Mouse (Mus musculus) forebrain, embryonic 15.5 days (tissue): Measurements from ENCODE around the gene Mlxipl. TPM values are rescaled to one million over a fixed set of nuclear protein-coding genes. Genes with fewer than 3 reads are reported as not detected.

Source experiments
- polyA plus RNA-seq: library from polyadenylated mRNA; unstranded; fragments of >200 nt; fragmentation: Nextera tagmentation; extraction: Ambion mirVana; gene quantifications from 2 replicates; pipeline ENCODE4 v1.2.1, GENCODE M21; 2015

Mlxipl gene
- polyA plus RNA-seq, 1 experiment from 2014 or later: 1.4 TPM

Other genes with a start within 250 kb of the Mlxipl start
- gene Tmem270, start 183.2 kb upstream of the Mlxipl start, polyA plus RNA-seq: not detected in 2 replicates
- not detected in 2 replicates for gene Cldn13, start 174.4 kb upstream of the Mlxipl start, polyA plus RNA-seq
- 8.8 and 10.1 TPM in 2 replicates for gene Mettl27, start 157.5 kb upstream of the Mlxipl start, polyA plus RNA-seq
- not detected in 2 replicates for gene Cldn4, start 143.0 kb upstream of the Mlxipl start, polyA plus RNA-seq
- gene Cldn3, start 103.7 kb upstream of the Mlxipl start, polyA plus RNA-seq: 12.3 and 12.7 TPM in 2 replicates
- gene Abhd11, start 80.7 kb upstream of the Mlxipl start, polyA plus RNA-seq: 69.5 and 70.3 TPM in 2 replicates
- 78.6 and 78.9 TPM in 2 replicates for gene Stx1a, start 66.4 kb upstream of the Mlxipl start, polyA plus RNA-seq
- 34.6 and 39.8 TPM in 2 replicates for gene Dnajc30, start 25.7 kb upstream of the Mlxipl start, polyA plus RNA-seq
- gene Bud23, start 24.9 kb upstream of the Mlxipl start, polyA plus RNA-seq: 89.0 and 92.8 TPM in 2 replicates
- gene Vps37d, start 11.6 kb upstream of the Mlxipl start, polyA plus RNA-seq: 35.1 and 36.3 TPM in 2 replicates
- 16.8 and 17.5 TPM in 2 replicates for gene Tbl2, start 59.8 kb downstream of the Mlxipl start, polyA plus RNA-seq
- 52.9 and 53.8 TPM in 2 replicates for gene Bcl7b, start 78.4 kb downstream of the Mlxipl start, polyA plus RNA-seq
- gene Baz1b, start 97.4 kb downstream of the Mlxipl start, polyA plus RNA-seq: 42.9 and 43.2 TPM in 2 replicates
- gene Fzd9, start 161.3 kb downstream of the Mlxipl start, polyA plus RNA-seq: 14.3 and 17.4 TPM in 2 replicates